Mouse (Mus musculus): ENCODE measurements around the gene Nmrk2. TPM values are rescaled to one million over a fixed set of nuclear protein-coding genes. Genes with fewer than 3 reads are reported as not detected.

Gene Nmrk2
- polyA plus RNA-seq, 1 experiment = not detected

- peaks cover 7% of the 10 kb centered on the region; the same call in 1 of the 2 replicates for H3K36me3 ChIP-seq (ENCODE audit: control insufficient read depth, insufficient read depth, low read length, poor library complexity, severe bottlenecking)
- peak overlapping the region; percentile 79 for H3K9ac ChIP-seq (ENCODE audit: low read depth, poor library complexity, severe bottlenecking)
- H3K4me3 ChIP-seq (ENCODE audit: low read depth, low read length) = peak overlapping the region; percentile 82
- H3K27me3 ChIP-seq (ENCODE audit: control insufficient read depth, insufficient read depth, low read length, poor library complexity, severe bottlenecking) = no peaks in the 10 kb centered on the region
- no peak for TF ChIP-seq CTCF (IDR thresholded peaks at IDR 0.05; ENCODE audit: low read depth, low read length)
- no peak for TF ChIP-seq EP300 (IDR thresholded peaks at IDR 0.05; ENCODE audit: insufficient read depth, low read depth, low read length)
- no peak for TF ChIP-seq POLR2A (IDR thresholded peaks at IDR 0.05; ENCODE audit: insufficient read depth, low read length)
- H3K9me3 ChIP-seq (replicated peaks; ENCODE audit: control insufficient read depth, insufficient read depth, low read length, poor library complexity, severe bottlenecking) = no peaks in the 10 kb centered on the region
- no peaks in the 10 kb centered on the region for H3K4me1 ChIP-seq (ENCODE audit: control insufficient read depth, insufficient read depth, low read length)
- peak overlapping the region; percentile 89 for H3K27ac ChIP-seq (ENCODE audit: insufficient read depth, low read length)
These were observed 33.8 kb downstream of the Nmrk2 start for GRCm38 (mm10) chr10:81168087-81168431.

GRCm38 (mm10) chr10:81167200-81168086 is 34.4 kb downstream of the Nmrk2 start, which contains the start of gene Pias4:
Gene Pias4 (minus strand): TSS chr10:81167923.
- peak within 1 kb of the TSS; percentile 79 for H3K9ac ChIP-seq (ENCODE audit: low read depth, poor library complexity, severe bottlenecking)
- no peaks in the 10 kb centered on the region for H3K4me1 ChIP-seq (ENCODE audit: control insufficient read depth, insufficient read depth, low read length)
- TF ChIP-seq CTCF (IDR thresholded peaks at IDR 0.05; ENCODE audit: low read depth, low read length) (no peak), POLR2A (IDR thresholded peaks at IDR 0.05; ENCODE audit: insufficient read depth, low read length) (no peak), EP300 (IDR thresholded peaks at IDR 0.05; ENCODE audit: insufficient read depth, low read depth, low read length) (no peak)
- H3K36me3 ChIP-seq (ENCODE audit: control insufficient read depth, insufficient read depth, low read length, poor library complexity, severe bottlenecking) = peaks cover 7% of the 10 kb centered on the region; the same call in 1 of the 2 replicates
- peak within 1 kb of the TSS; percentile 96 for H3K4me3 ChIP-seq (ENCODE audit: low read depth, low read length)
- peak within 1 kb of the TSS; percentile 89 for H3K27ac ChIP-seq (ENCODE audit: insufficient read depth, low read length)
- H3K9me3 ChIP-seq (replicated peaks; ENCODE audit: control insufficient read depth, insufficient read depth, low read length, poor library complexity, severe bottlenecking) = no peaks in the 10 kb centered on the region
- no peaks in the 10 kb centered on the region for H3K27me3 ChIP-seq (ENCODE audit: control insufficient read depth, insufficient read depth, low read length, poor library complexity, severe bottlenecking)

- H3K4me3 ChIP-seq (ENCODE audit: low read depth, low read length) = no peak overlapping the region
- H3K36me3 ChIP-seq (ENCODE audit: control insufficient read depth, insufficient read depth, low read length, poor library complexity, severe bottlenecking) = peaks cover 7% of the 10 kb centered on the region; the same call in 1 of the 2 replicates
- H3K27me3 ChIP-seq (ENCODE audit: control insufficient read depth, insufficient read depth, low read length, poor library complexity, severe bottlenecking) = no peaks in the 10 kb centered on the region
- no peak overlapping the region for H3K27ac ChIP-seq (ENCODE audit: insufficient read depth, low read length)
- H3K9me3 ChIP-seq (replicated peaks; ENCODE audit: control insufficient read depth, insufficient read depth, low read length, poor library complexity, severe bottlenecking) = no peaks in the 10 kb centered on the region
- no peak for TF ChIP-seq POLR2A (IDR thresholded peaks at IDR 0.05; ENCODE audit: insufficient read depth, low read length)
- no peak for TF ChIP-seq EP300 (IDR thresholded peaks at IDR 0.05; ENCODE audit: insufficient read depth, low read depth, low read length)
- no peak for TF ChIP-seq CTCF (IDR thresholded peaks at IDR 0.05; ENCODE audit: low read depth, low read length)
- no peak overlapping the region for H3K9ac ChIP-seq (ENCODE audit: low read depth, poor library complexity, severe bottlenecking)
- no peaks in the 10 kb centered on the region for H3K4me1 ChIP-seq (ENCODE audit: control insufficient read depth, insufficient read depth, low read length)
These were observed 36.7 kb downstream of the Nmrk2 start for GRCm38 (mm10) chr10:81165118-81165517.

GRCm38 (mm10) chr10:81162318-81162652 is 39.6 kb downstream of the Nmrk2 start:
- Histone ChIP-seq H3K36me3 (ENCODE audit: control insufficient read depth, insufficient read depth, low read length, poor library complexity, severe bottlenecking) (peaks cover 16% of the 10 kb centered on the region), H3K27ac (ENCODE audit: insufficient read depth, low read length) (no peak overlapping the region), H3K4me3 (ENCODE audit: low read depth, low read length) (no peak overlapping the region), H3K9me3 (replicated peaks; ENCODE audit: control insufficient read depth, insufficient read depth, low read length, poor library complexity, severe bottlenecking) (no peaks in the 10 kb centered on the region), H3K4me1 (ENCODE audit: control insufficient read depth, insufficient read depth, low read length) (no peaks in the 10 kb centered on the region), H3K27me3 (ENCODE audit: control insufficient read depth, insufficient read depth, low read length, poor library complexity, severe bottlenecking) (no peaks in the 10 kb centered on the region), H3K9ac (ENCODE audit: low read depth, poor library complexity, severe bottlenecking) (no peak overlapping the region)
- no peak for TF ChIP-seq EP300 (IDR thresholded peaks at IDR 0.05; ENCODE audit: insufficient read depth, low read depth, low read length)
- TF ChIP-seq CTCF (IDR thresholded peaks at IDR 0.05; ENCODE audit: low read depth, low read length) = no peak
- TF ChIP-seq POLR2A (IDR thresholded peaks at IDR 0.05; ENCODE audit: insufficient read depth, low read length) = no peak

- Histone ChIP-seq H3K9me3 (replicated peaks; ENCODE audit: control insufficient read depth, insufficient read depth, low read length, poor library complexity, severe bottlenecking) (no peaks in the 10 kb centered on the region), H3K4me1 (ENCODE audit: control insufficient read depth, insufficient read depth, low read length) (no peaks in the 10 kb centered on the region), H3K36me3 (ENCODE audit: control insufficient read depth, insufficient read depth, low read length, poor library complexity, severe bottlenecking) (peaks cover 18% of the 10 kb centered on the region), H3K27me3 (ENCODE audit: control insufficient read depth, insufficient read depth, low read length, poor library complexity, severe bottlenecking) (no peaks in the 10 kb centered on the region), H3K9ac (ENCODE audit: low read depth, poor library complexity, severe bottlenecking) (no peak overlapping the region), H3K4me3 (ENCODE audit: low read depth, low read length) (no peak overlapping the region), H3K27ac (ENCODE audit: insufficient read depth, low read length) (no peak overlapping the region)
- TF ChIP-seq POLR2A (IDR thresholded peaks at IDR 0.05; ENCODE audit: insufficient read depth, low read length) = no peak
These were observed 40.1 kb downstream of the Nmrk2 start for GRCm38 (mm10) chr10:81161602-81162317.

GRCm38 (mm10) chr10:81154736-81155135 is 47.1 kb downstream of the Nmrk2 start:
- TF ChIP-seq POLR2A (IDR thresholded peaks at IDR 0.05; ENCODE audit: insufficient read depth, low read length) (no peak), EP300 (IDR thresholded peaks at IDR 0.05; ENCODE audit: insufficient read depth, low read depth, low read length) (no peak), CTCF (IDR thresholded peaks at IDR 0.05; ENCODE audit: low read depth, low read length) (no peak)
- Histone ChIP-seq H3K4me3 (ENCODE audit: low read depth, low read length) (no peak overlapping the region), H3K27me3 (ENCODE audit: control insufficient read depth, insufficient read depth, low read length, poor library complexity, severe bottlenecking) (no peaks in the 10 kb centered on the region), H3K9me3 (replicated peaks; ENCODE audit: control insufficient read depth, insufficient read depth, low read length, poor library complexity, severe bottlenecking) (no peaks in the 10 kb centered on the region), H3K4me1 (ENCODE audit: control insufficient read depth, insufficient read depth, low read length) (no peaks in the 10 kb centered on the region), H3K27ac (ENCODE audit: insufficient read depth, low read length) (no peak overlapping the region), H3K36me3 (ENCODE audit: control insufficient read depth, insufficient read depth, low read length, poor library complexity, severe bottlenecking) (peaks cover 14% of the 10 kb centered on the region; the same call in 1 of the 2 replicates), H3K9ac (ENCODE audit: low read depth, poor library complexity, severe bottlenecking) (no peak overlapping the region)

Measured in ES-Bruce4 (cell line).